Mouse (Mus musculus) layer of hippocampus, postnatal 10 days (tissue): ENCODE measurements around the gene Abl2. TPM values are rescaled to one million over a fixed set of nuclear protein-coding genes. Genes with fewer than 3 reads are reported as not detected.

ENCODE experiments used
- DNase-seq, 2 experiments: peaks; one replicate each; pipeline ENCODE4 v3.0.0; 2021; ENCODE audit warnings: low spot score in 2 of 2
- total RNA-seq, 2 experiments: library from RNA; stranded (reverse); gene quantifications; 2 replicates each; pipeline ENCODE4 v1.2.3; 2021

The Abl2 gene
- total RNA-seq, 2 experiments from 2014 or later: 71.4 to 71.8 TPM

GRCm38 (mm10) chr1:156669208-156669983 lies 110.8 kb downstream of the Abl2 start:
- DNase-seq: no peak

DNA sequence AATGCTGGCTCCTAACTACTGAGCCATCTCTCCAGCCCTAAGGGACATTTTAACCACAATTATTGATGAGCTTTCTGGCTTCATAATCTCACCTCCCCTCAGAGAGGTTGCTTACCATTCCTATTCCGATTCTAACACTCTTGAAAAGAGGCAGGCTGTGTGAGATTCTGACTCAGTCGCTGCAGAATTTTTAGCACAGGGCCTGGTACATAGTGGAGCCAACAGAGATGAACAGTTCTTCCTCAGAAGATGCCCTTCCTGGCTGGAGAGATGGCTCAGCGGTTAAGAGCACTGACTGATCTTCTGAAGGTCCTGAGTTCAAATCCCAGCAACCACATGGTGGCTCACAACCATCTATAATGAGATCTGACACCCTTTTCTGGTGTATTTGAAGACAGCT lies 113.3 kb downstream of the Abl2 start:
- no peak for DNase-seq

DNA sequence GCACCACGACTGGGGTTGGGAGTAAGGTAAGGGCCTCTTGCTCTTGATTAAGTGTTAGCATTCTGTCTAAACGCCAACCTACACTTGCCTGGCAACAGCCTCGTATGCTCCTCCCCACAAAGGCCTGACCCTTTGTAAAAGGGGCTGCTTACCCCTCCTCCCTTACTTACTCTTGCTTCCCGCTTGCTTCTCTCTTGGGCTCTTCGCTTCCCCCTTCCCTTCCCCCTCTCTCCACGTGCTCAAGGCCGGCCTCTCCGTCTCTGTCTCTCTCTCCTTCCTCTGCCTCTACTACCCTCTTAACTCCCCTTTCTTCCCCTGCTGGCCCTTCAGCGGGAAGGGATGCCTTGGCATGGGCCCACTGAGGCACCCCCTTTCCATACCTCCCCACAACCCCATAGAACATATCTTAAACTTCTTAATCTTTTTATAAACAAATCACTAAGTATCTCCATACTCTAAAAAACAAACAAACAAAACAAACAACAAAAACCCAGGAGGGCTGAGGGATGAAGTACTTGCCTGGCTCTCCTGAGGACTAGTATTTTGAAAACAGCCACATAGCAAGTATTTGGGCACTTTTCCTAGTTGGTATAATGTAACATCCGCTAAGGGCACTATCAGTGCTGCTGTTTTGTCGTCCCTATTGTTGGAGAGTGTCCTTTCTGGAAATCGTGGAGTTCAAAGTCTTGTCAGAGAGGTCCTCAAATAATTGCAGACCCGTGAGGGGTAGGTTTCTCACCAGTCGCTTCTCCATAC lies 114.3 kb downstream of the Abl2 start:
- no peak for DNase-seq

GRCm38 (mm10) chr1:156673476-156674194 lies 115.0 kb downstream of the Abl2 start:
- peak; percentile 28 to 39 for DNase-seq

DNA sequence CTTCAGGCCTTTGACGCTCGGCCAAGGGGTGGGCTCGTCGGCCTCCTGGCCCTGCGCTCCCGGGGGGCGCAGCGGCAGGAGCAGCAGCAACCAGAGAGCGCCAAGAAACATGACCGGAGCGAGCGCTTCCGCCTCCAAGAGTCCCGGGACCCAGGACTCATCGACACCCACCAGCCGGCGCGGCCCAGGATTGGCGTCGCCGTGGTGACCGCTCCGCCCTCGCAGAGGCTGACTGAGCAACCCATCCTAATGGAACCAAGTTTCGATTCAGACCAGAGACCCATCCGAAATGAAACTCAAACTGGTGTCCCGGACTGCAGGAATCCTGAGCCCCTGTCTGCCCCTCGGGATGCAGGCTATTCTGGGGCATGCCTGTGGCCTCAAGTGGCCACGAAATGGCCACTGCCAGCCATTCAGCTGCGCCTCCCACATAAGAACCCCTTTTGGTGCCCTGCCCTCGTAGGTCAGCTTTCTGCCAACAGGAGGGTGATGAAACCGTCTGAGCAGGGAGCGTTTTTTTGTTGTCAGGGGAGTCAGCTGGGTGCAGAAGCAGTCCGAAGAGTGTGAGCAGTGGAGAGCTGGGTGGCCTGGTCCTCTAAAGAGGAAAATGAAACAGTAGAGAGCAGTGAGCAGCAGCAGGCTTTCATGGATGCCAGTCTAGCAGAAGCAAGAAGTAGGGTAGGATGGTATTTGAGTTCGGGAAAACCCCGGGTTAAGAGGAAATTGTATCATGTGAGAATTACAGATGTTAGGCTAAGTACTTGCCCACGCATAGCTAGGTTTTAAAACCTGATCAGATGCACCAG lies 115.8 kb downstream of the Abl2 start, which contains the start of gene Tor3a:
TSS of gene Tor3a (minus strand) at position 162 of the 806 bp plus-strand sequence.
- DNase-seq: peak; percentile 62 to 75

DNA sequence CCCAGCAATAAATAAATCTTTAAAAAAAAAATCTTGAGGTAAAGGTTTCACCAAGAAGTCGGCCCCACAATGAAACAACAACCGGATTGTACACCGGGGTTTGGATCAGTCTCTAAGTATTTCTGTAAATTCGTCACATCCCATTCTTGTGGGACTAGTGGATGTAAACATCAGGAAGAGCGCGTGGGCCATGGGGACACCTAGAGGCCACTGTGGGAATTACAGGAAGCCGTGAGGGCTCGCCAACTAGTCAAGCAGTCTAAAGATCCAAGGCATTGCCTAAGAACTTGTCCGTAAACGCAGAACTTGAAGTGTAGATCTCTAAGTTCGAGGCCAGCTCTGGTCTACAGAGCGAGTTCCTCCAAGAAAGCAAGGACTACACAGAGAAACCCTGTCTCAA lies 117.6 kb downstream of the Abl2 start:
- DNase-seq: peak; percentile 57 to 63

DNA sequence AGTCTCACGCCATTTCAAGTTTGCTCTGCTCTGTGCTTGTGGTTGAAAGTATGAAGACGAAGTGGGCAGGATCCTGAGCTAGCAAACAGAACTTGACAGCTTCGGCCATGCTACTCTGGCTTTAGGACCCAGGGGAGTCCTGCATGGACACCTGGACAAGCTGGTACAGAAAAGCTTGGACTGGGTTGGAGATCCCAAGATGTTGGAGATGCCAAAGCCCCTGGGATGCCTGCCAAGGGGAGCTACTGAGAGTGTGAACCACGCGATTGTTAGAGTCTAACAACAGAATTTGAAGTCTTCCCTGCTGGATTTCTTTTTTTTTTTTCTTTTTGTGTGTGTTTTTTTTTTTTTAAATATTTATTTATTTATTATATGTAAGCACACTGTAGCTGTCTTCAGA lies 118.0 kb downstream of the Abl2 start:
- no peak for DNase-seq

- DNase-seq: no peak
Measured at GRCm38 (mm10) chr1:156677230-156677629, 118.6 kb downstream of the Abl2 start.

GRCm38 (mm10) chr1:156679599-156679998 lies 121.0 kb downstream of the Abl2 start:
- DNase-seq: no peak

GRCm38 (mm10) chr1:156686025-156686661 lies 127.6 kb downstream of the Abl2 start:
- DNase-seq: no peak

Other genes with a start within 250 kb of the Abl2 start
- gene Nphs2, start 248.1 kb upstream of the Abl2 start, total RNA-seq: under 1 TPM in 1 of 2 experiments, not detected in 1; 0.51 TPM
- gene Gm2000, start 192.7 kb upstream of the Abl2 start, total RNA-seq: 100 to 1,000 TPM; 380 to 411 TPM
- 1 to 10 TPM in 1 of 2 experiments, under 1 TPM in 1; 0.89 to 1.1 TPM for gene Axdnd1, start 137.6 kb upstream of the Abl2 start, total RNA-seq
- gene Soat1, start 84.5 kb upstream of the Abl2 start, total RNA-seq: 10 to 100 TPM; 44.3 to 48.3 TPM
- gene Gm10031, start 34.8 kb upstream of the Abl2 start, total RNA-seq: 10 to 100 TPM; 40.4 to 48.0 TPM
- gene Tor3a, start 115.6 kb downstream of the Abl2 start, total RNA-seq: 1 to 10 TPM; 5.0 to 8.5 TPM
- gene Fam20b, start 160.3 kb downstream of the Abl2 start, total RNA-seq: 10 to 100 TPM; 65.2 to 67.2 TPM